Mouse (Mus musculus): ENCODE results near the gene Fam243. TPM values are rescaled to one million over a fixed set of nuclear protein-coding genes. Genes with fewer than 3 reads are reported as not detected.

Gene Fam243
- polyA plus RNA-seq, 1 experiment from 2014 or later: not detected

- Histone ChIP-seq H3K27me3 (replicated peaks) (no peaks in the 10 kb centered on the region; the same call in 1 of the 2 replicates), H3K9ac (no peak overlapping the region), H3K4me3 (no peak overlapping the region), H3K36me3 (peaks cover 5% of the 10 kb centered on the region; the same call in 1 of the 2 replicates), H3K4me2 (no peak overlapping the region), H3K4me1 (peaks cover 5% of the 10 kb centered on the region; the same call in 1 of the 2 replicates), H3K27ac (replicated peaks) (no peak overlapping the region), H3K9me3 (no peaks in the 10 kb centered on the region)
- 65% methylated on average over 3 of the region's 3 CpGs for WGBS
- no peak for ATAC-seq (ENCODE audit: extremely low read depth, insufficient number of reproducible peaks, low FRiP score, low TSS enrichment)
Observed at GRCm38 (mm10) chr16:92320361-92320760, 880 bp downstream of the Fam243 start.

GRCm38 (mm10) chr16:92319353-92320109 is 1.7 kb downstream of the Fam243 start:
- no peak overlapping the region for H3K4me3 ChIP-seq
- no peak overlapping the region for H3K27ac ChIP-seq (replicated peaks)
- no peak overlapping the region for H3K4me2 ChIP-seq
- H3K9me3 ChIP-seq: no peaks in the 10 kb centered on the region
- H3K4me1 ChIP-seq: peaks cover 4% of the 10 kb centered on the region
- ATAC-seq (ENCODE audit: extremely low read depth, insufficient number of reproducible peaks, low FRiP score, low TSS enrichment): no peak
- no peak overlapping the region for H3K9ac ChIP-seq
- H3K27me3 ChIP-seq (replicated peaks): no peaks in the 10 kb centered on the region; the same call in 1 of the 2 replicates
- H3K36me3 ChIP-seq: peaks cover 5% of the 10 kb centered on the region; the same call in 1 of the 2 replicates
- 57% methylated on average over 20 of the region's 20 CpGs for WGBS

GRCm38 (mm10) chr16:92316049-92316738 is 5.0 kb downstream of the Fam243 start:
- Histone ChIP-seq H3K9ac (no peak overlapping the region; the same call in 1 of the 2 replicates), H3K9me3 (no peaks in the 10 kb centered on the region), H3K27me3 (replicated peaks) (no peaks in the 10 kb centered on the region), H3K4me2 (no peak overlapping the region), H3K4me1 (peaks cover 4% of the 10 kb centered on the region), H3K36me3 (peaks cover 29% of the 10 kb centered on the region), H3K4me3 (no peak overlapping the region), H3K27ac (replicated peaks) (no peak overlapping the region)
- no peak for ATAC-seq (ENCODE audit: extremely low read depth, insufficient number of reproducible peaks, low FRiP score, low TSS enrichment)
- 56% methylated on average over 7 of the region's 7 CpGs for WGBS

- WGBS: 46% methylated on average over 13 of the region's 13 CpGs
- peak; percentile 52; the same call in 1 of the 2 replicates for ATAC-seq (ENCODE audit: extremely low read depth, insufficient number of reproducible peaks, low FRiP score, low TSS enrichment)
- Histone ChIP-seq H3K9ac (peak overlapping the region; percentile 55), H3K4me1 (peaks cover 6% of the 10 kb centered on the region), H3K9me3 (no peaks in the 10 kb centered on the region), H3K4me3 (no peak overlapping the region), H3K27me3 (replicated peaks) (no peaks in the 10 kb centered on the region), H3K36me3 (peaks cover 47% of the 10 kb centered on the region), H3K27ac (replicated peaks) (no peak overlapping the region), H3K4me2 (no peak overlapping the region)
Observed at GRCm38 (mm10) chr16:92313953-92314741, 7.1 kb downstream of the Fam243 start.

GRCm38 (mm10) chr16:92309126-92309525 is 12.1 kb downstream of the Fam243 start:
- no peak overlapping the region for H3K27ac ChIP-seq (replicated peaks)
- peaks cover 8% of the 10 kb centered on the region; the same call in 1 of the 2 replicates for H3K4me1 ChIP-seq
- H3K9ac ChIP-seq: no peak overlapping the region
- H3K4me3 ChIP-seq: no peak overlapping the region
- WGBS: 61% methylated on average over 4 of the region's 4 CpGs
- peaks cover 81% of the 10 kb centered on the region for H3K36me3 ChIP-seq
- ATAC-seq (ENCODE audit: extremely low read depth, insufficient number of reproducible peaks, low FRiP score, low TSS enrichment): no peak
- H3K9me3 ChIP-seq: no peaks in the 10 kb centered on the region
- no peak overlapping the region for H3K4me2 ChIP-seq
- no peaks in the 10 kb centered on the region for H3K27me3 ChIP-seq (replicated peaks)

GRCm38 (mm10) chr16:92307947-92308346 is 13.3 kb downstream of the Fam243 start:
- Histone ChIP-seq H3K27ac (replicated peaks) (no peak overlapping the region), H3K4me3 (no peak overlapping the region), H3K27me3 (replicated peaks) (no peaks in the 10 kb centered on the region), H3K4me2 (no peak overlapping the region), H3K9ac (peak overlapping the region; percentile 16; the same call in 1 of the 2 replicates), H3K9me3 (no peaks in the 10 kb centered on the region), H3K36me3 (peaks cover 75% of the 10 kb centered on the region), H3K4me1 (peaks cover 17% of the 10 kb centered on the region)
- no peak for ATAC-seq (ENCODE audit: extremely low read depth, insufficient number of reproducible peaks, low FRiP score, low TSS enrichment)
- 59% methylated on average over 3 of the region's 3 CpGs for WGBS

- Histone ChIP-seq H3K27me3 (replicated peaks) (no peaks in the 10 kb centered on the region), H3K9me3 (no peaks in the 10 kb centered on the region), H3K4me1 (peaks cover 33% of the 10 kb centered on the region), H3K4me2 (no peak overlapping the region), H3K9ac (no peak overlapping the region), H3K27ac (replicated peaks) (no peak overlapping the region), H3K4me3 (no peak overlapping the region), H3K36me3 (peaks cover 50% of the 10 kb centered on the region)
- ATAC-seq (ENCODE audit: extremely low read depth, insufficient number of reproducible peaks, low FRiP score, low TSS enrichment): no peak
- WGBS: 89% methylated on average over 2 of the region's 2 CpGs
Observed at GRCm38 (mm10) chr16:92305519-92305918, 15.7 kb downstream of the Fam243 start.

- Histone ChIP-seq H3K4me3 (peak overlapping the region; percentile 84), H3K4me1 (peaks cover 29% of the 10 kb centered on the region), H3K9ac (peak overlapping the region; percentile 91), H3K36me3 (peaks cover 23% of the 10 kb centered on the region), H3K4me2 (peak overlapping the region; percentile 94), H3K27me3 (replicated peaks) (no peaks in the 10 kb centered on the region), H3K27ac (replicated peaks) (peak overlapping the region; percentile 78), H3K9me3 (no peaks in the 10 kb centered on the region)
- ATAC-seq (ENCODE audit: extremely low read depth, insufficient number of reproducible peaks, low FRiP score, low TSS enrichment): no peak
- WGBS: 36% methylated on average over 5 of the region's 5 CpGs
Observed at GRCm38 (mm10) chr16:92302506-92302905, 18.7 kb downstream of the Fam243 start.

- no peak for ATAC-seq (ENCODE audit: extremely low read depth, insufficient number of reproducible peaks, low FRiP score, low TSS enrichment)
- peak overlapping the region; percentile 91 for H3K9ac ChIP-seq
- H3K4me3 ChIP-seq: peak overlapping the region; percentile 84
- H3K4me2 ChIP-seq: peak overlapping the region; percentile 94
- WGBS: 25% methylated on average over 5 of the region's 5 CpGs
- H3K9me3 ChIP-seq: no peaks in the 10 kb centered on the region
- H3K27ac ChIP-seq (replicated peaks): peak overlapping the region; percentile 78
- peaks cover 29% of the 10 kb centered on the region for H3K4me1 ChIP-seq
- H3K36me3 ChIP-seq: peaks cover 18% of the 10 kb centered on the region
- H3K27me3 ChIP-seq (replicated peaks): no peaks in the 10 kb centered on the region
Observed at GRCm38 (mm10) chr16:92301989-92302388, 19.3 kb downstream of the Fam243 start.

GRCm38 (mm10) chr16:92301412-92301806 is 19.8 kb downstream of the Fam243 start:
- Histone ChIP-seq H3K4me2 (peak overlapping the region; percentile 94), H3K9ac (peak overlapping the region; percentile 91), H3K36me3 (peaks cover 12% of the 10 kb centered on the region), H3K4me1 (peaks cover 29% of the 10 kb centered on the region), H3K4me3 (peak overlapping the region; percentile 84), H3K27ac (replicated peaks) (peak overlapping the region; percentile 78), H3K9me3 (no peaks in the 10 kb centered on the region), H3K27me3 (replicated peaks) (no peaks in the 10 kb centered on the region)
- ATAC-seq (ENCODE audit: extremely low read depth, insufficient number of reproducible peaks, low FRiP score, low TSS enrichment): peak; percentile 35
- WGBS: under 1% methylated on average over 12 of the region's 12 CpGs
